Mouse (Mus musculus) heart, adult 2 months (tissue): ENCODE results near the gene Retsat.

Source experiments
- CTCF ChIP-seq: fragments of 200-600 bp; IDR thresholded peaks from 2 replicates; pipeline ENCODE4 v1.8.1; 2022; ENCODE audit warnings: antibody characterized with exemption, mild to moderate bottlenecking, moderate library complexity
- EP300 ChIP-seq: fragments of 200-500 bp; IDR thresholded peaks from 2 replicates; pipeline ENCODE4 v1.6.1; 2011; ENCODE audit warnings: low read depth, low read length, control low read depth; ENCODE audit not compliant: insufficient read depth
- POLR2A ChIP-seq: fragments of 200-500 bp; IDR thresholded peaks from 2 replicates; pipeline ENCODE4 v1.6.1; 2011; ENCODE audit warnings: mild to moderate bottlenecking, low read depth, low read length, control low read depth; ENCODE audit not compliant: insufficient read depth

DNA sequence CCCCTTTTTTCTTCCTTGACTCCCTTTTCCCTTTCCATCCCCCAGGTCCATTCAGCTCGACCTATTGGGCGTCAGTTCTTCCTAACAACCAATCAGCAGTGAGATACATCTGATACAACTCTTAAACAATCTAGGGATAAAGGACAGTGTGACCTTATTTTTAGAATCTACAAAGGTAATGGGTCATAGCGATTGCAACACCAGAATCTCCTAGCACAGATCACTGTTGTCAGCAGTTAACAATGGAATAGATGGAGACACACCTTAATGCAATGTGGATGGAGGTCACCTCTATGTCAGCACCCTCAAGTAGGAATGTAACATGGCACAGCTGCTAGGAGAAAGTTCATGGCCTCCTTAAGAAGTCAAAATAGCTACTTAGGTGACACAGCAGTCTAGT lies 24.6 kb downstream of the Retsat start:
- TF ChIP-seq CTCF (no peak), POLR2A (no peak), EP300 (no peak)
